Mouse (Mus musculus): ENCODE measurements around the gene Galnt10.
A peak's percentile ranks its signal among the peaks of the same experiment; 100 is the strongest.

Galnt10 gene

DNA sequence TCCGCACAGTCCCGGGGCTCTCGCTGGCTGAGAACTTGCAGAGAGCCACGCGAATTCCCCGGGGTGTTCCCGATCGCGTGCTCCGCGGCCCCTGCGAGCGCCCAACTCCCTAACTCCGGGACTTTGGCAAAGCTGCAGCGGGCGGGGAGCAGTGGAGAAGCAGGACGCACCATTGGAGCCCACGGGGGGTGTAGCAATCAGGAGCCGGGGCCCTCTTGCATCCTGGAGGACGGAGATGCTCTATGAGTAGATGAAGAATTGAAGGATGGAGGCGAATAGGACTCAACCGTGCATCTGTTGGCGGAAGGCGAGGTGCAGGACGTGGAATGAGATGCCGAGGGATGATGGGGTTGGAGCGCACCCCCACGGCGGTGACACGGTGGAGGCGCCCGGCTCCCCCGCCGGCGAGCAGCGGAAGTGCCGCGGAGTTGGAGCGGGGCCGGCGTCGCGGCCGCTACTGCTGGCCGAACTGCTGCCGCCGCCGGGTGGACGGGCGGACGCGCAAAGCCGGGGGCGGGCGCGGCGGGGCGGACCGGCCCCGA, at the start of gene Galnt10:
Gene Galnt10, plus strand, starts transcription at position 425 of the 542 bp plus-strand sequence.
- peak; percentile 77 for DNase-seq

DNA sequence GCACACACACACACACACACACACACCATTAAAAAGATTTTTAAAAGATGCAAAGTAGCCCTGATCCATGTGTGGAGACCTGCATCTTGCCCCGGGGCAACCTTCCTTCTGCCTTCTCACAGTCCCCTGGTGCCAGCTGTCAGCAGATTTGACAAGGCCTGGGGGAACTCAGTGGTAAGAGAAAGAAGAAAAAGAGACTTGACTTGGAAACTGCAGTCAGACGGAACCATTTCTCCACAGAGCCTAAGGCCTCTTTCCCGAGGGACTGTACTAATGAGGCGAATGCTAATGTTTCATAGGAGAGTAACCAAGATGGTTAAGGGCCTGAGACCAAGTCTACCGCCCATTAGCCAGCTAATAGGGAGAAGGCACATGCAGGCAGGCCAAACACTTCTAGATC, 49.3 kb upstream of the Galnt10 start:
- no peak for DNase-seq

DNA sequence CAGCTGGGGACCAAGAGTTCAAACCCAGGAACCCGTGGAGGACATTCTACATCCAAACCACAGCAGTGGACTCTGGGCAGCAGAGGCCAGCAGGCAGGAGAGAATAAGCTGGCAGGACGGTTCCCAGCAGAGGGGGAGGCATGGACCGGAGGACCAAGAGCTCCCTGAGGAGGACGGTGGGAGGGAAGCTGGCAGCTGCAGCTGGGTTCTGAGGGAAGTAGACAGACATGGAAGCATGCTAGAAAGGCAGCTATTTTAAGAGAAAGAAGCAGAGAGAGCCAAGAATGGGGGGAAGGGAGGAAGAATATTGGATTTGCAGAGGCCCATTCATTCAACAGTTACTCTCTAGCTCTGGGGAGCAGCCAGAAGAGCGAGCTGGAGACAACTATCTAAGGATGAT, 47.1 kb upstream of the Galnt10 start:
- DNase-seq, result peak; percentile 47

DNA sequence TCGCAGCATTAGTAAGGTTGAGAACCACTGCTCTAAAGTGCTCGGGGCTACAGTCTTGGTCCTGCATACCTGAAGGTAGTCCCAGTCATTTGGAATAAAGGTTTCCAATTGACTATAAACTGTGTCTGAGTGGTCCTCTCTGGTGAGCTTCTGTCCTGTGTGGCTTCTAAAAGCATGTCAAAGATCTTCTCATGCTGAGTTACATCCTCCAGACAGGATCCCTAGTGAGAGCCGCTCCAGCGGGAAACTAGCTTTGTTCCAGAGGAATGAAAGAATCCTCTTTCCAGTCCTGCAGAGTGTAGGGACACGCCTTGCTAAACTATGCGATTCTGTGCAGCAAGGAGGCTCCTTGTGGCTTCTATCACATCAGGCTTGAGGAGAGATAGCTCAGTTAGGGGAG, 45.9 kb upstream of the Galnt10 start:
- no peak for DNase-seq

DNA sequence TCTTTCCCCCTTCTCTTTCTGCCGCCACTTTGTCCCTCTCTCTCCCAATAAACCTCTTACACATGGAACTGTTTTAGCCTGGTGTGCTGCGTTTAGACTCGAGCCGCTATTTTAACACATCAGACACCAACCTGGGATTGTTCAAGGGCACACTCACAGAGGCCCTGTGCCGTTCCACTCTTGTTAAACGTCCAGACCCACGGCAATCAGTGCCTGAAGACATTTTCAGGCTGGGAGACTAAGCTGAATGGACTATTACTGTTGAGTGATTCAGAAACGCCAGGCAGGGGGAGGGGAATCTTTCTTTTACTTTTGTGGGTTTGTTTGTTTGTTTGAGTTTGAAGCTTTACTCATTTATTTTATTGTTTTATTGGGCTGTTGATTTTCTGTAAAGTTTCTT, 45.1 kb upstream of the Galnt10 start:
- no peak for DNase-seq

DNA sequence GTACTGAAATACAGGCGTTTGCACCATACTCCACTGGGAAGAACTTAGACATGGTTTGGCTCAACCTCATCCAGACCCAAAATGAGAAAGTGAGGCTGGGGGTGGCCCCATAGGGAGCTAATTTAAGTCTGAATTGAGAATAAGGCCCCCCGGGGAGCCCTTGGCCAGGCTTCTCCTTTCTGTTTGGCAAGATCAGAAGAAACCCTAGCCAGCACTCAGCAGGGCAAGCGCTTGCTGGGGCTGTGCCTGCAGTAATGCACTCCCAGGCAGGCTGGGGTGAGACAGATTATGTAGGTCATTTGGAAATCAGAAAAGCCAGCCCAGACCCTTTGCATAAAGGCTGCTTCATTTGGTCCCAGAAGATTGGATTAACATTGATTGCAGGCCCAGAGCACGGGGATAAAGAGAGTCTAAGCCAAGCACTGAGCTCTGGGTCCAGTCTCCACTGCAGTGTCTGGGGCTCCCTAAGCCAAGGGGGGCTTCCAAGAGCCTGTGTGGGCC, 44.6 kb upstream of the Galnt10 start:
- peak; percentile 54 for DNase-seq

DNA sequence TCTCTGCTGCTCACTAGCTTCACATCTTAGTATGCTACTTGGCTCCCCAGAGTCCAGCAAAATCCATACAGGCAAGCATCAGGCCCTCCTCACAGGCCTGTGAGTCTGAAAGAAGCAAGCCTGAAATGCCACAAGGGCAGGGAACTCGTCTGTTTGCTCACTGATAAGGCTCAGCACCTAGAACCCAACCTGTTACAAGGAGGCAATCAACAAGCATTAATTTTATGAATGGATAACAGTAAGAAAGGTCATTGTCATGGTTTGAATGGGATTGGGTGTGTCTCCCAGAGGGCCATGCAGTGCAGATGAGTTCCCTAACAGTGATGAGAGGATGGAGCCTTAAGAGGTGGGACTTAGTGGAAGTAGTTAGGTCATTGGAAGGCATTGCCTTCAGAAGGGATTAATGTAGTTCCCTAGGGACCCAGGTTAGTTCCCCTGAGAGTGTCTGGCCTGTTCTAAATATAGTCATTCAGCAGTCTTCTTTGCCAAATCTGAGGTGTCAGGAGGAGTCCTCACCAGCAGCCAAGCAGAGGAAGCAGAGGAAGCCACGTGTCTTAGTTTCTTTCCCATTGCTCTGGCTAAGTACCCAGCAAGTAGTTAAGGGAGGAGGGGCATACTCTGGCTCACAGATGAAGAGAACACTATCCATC, 43.3 kb upstream of the Galnt10 start:
- DNase-seq, result no peak

DNA sequence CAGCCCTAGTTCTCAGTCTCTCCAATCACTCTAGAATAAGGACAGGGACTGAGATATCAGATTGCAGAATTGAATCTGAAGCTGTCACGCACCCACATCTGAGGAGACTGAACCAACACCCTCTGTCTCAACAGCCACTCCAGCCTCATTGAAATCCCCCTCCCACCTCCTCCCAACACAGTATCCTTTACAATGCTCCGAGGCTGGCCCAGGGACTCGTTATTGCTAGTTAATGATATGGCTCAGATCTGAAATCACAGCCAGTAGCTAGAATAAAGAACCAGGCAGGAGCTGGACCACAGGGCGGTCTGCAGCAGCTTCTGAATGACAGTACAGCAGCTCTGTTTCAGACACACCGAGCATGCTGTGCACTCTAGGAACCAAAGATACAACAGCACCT, 40.2 kb upstream of the Galnt10 start:
- no peak for DNase-seq

DNA sequence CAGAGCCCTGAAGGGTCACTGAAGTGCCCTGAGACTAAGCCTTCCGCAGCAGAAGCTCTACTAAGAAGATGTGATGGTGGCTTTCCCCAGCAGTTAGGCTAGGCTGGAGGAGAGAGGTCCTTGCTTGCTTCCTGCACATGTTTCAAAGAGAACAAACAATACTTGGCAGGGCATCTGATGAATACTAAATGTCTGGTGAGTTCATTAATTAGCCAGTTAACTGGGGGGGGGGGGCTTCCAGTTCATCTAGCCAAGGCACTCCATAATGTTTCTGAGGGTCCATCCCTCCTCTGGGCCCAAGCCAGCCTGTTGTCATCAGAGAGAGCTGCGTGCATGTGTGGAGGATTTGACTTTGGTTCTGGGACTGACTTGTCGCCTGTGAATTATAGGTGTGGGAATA, 39.6 kb upstream of the Galnt10 start:
- DNase-seq, result no peak

DNA sequence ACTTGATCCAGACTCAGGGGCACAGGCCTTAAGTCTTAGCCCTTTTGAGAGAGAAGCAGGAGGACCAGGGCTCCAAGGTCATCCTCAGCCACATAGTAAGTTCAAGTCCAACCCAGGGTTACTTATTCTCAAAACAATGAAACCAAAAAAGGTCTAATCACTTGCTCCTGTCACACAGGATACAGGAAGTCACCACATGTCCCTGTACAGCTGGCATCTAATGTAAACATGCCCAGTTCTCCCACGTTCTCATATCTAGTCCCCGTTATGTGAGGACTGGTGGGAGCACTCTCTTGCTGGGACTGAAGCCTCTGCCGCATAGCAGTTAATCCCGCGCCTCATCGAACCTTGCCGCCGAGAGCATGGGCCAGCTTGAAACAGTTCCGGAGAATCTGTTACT, 30.7 kb upstream of the Galnt10 start:
- DNase-seq, result no peak

DNA sequence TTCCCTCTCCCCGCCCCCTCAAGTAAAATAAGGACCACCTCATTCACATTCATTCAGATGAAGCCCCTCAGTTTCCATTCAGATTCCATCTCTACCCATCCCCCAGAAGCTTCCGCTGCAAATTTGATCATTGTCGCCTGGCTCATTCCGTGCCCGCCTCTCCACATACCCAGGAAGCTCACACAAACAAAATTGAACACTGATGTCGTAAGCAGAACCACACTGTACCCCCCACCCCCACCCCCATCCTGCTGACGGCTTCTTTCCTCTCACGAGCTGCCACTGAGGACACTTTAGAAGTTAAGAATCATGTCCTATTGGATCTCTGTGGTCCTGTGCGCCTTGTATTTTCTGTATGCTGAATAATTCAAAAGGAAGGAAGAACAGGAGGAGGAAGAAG, 30.0 kb upstream of the Galnt10 start:
- DNase-seq, result no peak

DNA sequence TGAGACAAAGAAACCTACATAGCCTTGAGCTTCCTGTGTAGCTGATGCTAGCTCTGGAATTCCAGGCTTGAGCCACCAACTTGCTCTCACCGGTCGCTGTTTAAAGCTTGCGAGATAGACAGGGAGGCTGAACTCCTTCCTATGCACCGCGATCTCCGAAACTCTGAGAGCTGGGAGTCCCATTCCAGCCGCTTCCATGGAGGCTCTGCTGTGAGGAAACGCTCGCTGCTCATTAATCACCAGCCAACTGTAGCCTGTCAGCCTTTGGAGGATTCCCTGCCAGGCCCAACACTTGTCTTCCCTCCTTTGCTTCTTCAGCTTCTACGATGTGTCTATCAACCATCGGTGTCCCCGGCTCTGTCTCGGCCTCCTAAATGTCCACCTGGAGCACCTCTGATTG, 29.4 kb upstream of the Galnt10 start:
- DNase-seq, result no peak

DNA sequence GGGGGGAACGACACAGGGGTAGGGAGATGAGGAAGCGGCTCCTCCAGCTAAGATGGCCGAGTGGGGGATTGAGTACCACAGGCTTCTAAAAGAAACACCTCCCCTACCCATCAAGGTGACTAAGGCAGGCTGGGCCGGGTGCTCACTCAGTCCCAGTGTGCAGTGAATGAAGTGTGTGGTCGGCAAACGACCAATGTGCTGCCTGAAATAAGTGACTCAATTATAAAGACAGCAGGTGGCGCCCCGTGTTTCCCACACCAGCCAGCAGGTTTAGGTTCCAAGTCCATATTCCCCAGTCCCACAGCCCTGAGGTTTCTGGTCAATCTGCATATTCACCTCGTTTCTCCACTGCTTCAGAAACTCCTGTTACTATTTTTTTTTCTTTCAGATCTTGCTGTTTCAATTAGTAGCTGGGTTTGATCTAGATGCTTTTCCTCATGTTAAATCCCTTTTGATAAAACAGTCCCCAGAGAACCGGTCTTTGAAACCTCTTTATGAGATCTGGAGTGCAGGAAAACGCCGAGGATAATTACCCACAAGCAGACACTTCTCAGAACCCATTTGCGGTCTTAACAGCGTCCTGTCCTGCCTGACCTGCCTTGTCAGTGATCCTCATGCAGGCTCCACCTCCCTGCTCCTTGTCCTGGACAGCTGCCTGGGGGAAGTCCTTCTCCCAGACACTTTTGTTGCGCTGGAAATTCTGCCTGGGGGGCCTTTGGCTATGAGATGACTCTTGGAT, 27.5 kb upstream of the Galnt10 start:
- DNase-seq, result peak; percentile 27

DNA sequence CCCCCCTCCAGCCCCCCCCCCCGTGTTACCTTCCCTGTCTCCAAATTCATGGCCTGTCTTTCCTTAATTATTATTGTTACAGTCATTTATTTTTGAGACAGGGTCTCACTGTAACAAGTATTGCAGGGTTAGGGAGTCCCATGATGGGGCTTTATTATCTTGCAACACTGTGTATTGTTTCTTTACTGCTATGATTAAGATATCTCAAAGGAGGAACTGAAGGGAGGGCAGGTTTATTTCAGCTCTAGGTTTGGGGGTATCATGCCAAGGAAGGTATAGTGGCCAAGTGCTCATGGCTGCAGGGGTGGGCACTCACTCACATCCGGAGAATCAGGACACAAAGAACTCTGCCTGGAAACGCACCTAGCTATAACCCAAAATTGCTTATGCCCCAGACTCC, 23.8 kb upstream of the Galnt10 start:
- DNase-seq, result no peak

DNA sequence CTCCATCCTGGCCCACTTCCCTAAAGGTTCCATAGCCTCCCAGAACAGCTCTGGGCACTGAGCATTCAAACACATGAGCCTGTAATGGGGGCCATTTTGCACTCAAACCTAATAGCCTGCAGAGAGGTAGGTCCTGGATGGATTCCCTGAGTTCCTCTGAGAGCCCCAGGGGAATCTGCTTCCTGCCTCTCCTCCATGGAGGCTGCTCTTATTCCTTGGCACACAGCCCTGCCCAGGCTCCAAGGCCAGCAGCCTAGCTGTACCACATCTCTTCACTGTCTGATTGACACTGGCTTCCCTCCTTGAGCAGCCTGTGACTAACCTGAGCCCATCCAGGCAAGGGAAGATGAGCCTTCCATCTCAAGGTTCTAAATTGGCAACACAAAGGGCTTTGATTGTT, 23.4 kb upstream of the Galnt10 start:
- DNase-seq, result no peak

DNA sequence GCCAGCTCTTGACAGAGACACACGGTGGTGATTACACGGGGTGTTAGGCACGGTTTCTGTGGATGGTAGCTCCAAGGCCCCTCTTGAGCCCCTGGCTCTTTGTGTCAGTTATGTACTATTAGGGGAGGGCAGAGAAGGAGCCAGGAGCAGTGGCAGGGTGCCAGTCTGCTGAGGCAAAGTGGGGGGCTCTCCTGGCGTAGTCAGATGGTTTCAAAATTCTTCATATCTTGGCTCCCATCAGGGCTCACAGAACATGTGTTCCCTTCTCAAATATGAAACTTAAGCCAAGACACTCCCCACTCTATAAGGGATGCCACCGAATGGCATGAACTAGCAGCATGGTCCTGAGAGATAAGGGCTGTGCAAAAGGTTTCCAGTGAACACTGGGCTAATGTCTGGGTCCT, 20.8 kb upstream of the Galnt10 start:
- DNase-seq, result no peak

DNA sequence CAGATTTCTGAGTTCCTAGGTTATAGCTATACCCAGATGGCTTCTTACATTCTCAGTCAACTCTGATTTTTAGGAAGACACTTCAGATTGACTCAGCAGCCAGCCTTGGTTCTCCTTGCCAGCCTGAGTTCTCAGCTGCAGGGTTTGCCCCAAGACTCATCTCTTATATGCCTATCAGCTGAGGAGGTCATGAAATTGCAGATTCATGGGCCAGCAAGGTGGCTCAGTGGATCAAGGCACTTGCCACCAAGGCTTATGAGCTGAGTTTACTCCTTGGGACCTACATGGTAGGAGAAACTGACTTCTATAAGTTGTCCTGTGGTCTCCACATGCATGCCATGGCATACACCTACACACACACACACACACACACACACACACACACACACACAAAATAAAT, 19.8 kb upstream of the Galnt10 start:
- no peak for DNase-seq

DNA sequence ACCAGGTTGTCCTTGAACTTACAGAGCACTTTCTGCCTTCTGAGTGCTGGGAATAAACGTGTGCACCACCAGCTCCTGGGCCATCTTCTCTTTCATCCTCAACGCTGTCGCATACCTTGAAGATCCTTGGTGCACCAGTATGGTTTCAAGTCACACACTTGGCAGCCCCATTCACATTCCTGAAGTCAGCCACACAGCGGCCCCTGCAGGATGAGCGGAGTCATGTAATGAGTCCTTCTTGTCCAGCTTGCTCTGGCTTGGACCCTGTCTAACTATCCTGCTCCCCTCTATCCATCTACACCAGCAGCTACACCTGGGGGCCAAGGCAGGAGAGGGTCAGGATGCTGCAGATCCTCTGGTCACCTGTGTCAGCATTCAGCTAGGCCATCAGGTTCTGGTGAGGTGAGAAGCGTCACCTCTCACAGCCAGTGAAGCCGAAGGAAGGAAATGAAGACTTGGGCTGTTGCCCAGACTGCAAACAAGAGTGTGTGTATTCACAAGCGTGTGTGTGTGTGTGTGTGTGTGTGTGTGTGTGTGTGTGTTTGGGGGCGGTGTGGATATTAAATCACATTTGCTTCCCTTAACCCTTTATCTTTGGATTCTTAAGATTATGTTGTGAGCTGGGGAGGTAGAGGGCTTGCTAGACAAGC, 18.0 kb upstream of the Galnt10 start:
- DNase-seq, result no peak

DNA sequence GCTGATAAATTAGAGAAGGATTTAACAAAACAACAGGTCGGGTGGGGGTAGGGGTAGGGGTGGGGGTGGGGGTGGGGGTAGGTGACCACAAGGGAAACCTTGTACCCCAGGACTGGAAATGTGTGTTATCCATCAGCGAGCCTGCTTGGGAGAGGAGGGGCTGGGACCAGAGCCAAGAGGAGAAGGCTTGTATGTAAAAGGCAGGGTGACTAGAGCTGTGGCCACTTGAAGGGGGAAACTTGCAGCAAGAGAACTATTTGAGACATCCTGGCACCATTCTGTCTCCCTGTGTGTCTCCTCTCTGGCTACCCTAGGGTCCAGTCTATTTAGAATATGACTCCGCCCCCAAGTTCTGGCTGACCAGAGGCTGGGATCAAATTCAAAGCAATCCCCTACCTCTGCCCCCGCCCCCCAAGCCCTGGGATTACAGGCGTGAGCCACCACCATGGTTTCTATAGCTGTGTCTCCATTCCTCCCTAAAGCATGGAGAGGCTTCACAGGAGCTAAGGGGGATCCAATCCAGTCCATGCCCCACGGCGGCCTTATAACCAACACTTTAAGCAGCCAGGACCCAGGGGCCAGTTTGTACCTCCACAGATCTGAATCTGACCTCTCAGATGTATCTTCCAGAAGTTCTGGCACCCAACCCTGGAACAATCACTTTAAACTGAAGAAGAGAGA, 13.3 kb upstream of the Galnt10 start:
- DNase-seq, result no peak

DNA sequence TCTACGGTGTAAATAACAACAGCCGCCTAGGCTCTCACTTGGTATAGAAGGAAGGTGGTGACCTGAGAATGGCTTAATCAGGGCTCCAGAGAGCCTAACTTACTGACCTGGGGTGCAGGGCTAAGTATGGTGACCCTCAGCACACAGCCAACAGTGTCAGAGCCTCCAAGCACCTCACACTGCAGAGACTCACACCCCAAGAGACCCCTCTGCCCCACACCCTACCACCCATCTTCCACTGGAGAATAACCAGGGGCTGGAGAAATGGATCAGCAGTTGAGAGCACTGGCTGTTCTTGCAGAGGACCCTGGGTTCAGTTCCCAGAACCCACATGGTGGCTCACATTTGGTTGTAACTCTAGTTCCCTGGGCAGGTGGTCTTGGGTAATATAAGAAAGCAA, 12.2 kb upstream of the Galnt10 start:
- DNase-seq, result no peak

DNA sequence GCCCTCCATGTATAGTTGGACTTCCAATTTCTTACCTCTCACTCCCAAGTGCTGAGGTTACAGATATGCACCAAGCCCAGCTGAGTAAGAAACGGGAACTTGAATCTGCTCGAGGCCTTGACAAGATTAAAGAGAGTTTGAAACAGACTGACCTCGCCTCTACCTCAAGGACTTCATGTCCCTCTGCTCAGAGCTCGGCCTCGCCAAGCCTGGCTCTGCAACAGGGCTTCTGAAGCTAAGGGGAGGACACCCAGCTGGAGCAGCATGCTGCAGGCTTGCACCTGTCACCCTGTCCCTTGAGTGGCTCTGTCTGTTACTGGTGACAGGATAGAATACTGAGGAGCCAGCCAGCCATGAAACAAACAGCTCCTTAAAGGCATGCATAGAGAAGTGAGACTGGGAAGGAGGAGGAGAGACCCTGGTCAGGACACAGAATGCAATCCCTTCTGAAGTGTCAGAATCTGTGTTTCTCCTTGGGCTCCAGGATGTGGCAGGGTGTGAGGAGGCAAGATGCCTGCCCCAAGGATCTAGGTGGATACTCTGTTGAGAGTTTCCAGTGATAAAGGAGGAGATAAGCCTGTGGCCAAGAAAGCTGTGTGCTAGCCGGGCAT, 11.2 kb upstream of the Galnt10 start:
- no peak for DNase-seq

DNA sequence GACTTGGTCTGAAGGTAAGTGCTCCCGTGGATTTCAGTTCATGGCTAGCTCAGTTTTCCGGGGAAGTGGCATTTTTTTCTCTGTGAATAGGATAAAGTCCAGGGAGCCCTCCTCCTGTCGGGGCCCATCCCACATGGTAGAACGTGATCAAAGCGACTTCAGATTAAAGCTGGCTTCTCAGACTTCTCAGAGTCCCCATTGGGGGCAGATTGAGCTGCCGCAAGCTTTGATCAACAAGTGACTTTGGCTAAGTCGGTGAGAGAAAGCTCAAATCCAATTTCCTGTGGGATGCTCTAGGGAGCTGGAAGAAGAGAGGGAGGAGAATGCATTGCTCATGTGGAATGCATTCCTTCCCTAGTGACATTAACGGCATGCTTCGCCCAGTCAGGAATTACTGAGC, 10.1 kb upstream of the Galnt10 start:
- no peak for DNase-seq

DNA sequence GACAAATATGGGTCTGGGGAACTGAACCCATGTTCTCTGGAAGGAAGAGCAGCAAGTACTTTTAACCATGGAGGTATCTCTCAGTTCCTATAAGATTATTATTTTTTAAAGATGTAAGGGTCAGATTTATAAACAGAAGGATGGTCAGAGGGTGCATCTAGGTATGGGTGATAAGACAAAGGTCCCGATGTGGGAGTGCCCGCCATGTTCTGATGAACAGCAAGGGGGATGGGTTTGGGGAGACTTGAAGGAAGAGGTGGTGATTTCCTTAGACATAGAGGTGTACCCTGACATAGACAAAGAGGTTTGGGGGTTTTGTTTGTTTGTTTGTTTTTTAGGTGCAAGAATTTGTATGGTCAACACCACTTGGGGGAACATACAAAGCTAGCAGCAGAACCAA, 1.6 kb upstream of the Galnt10 start:
- no peak for DNase-seq

Data from layer of hippocampus, adult 9-11 months (tissue).